Comparison of ENCODE assay signal across 15 mouse cellular contexts in genomic region chr14:25742943-25743342, GRCm38 (mm10).
"Had no signal": no experiment of that assay in that cellular context is flagged by ENCODE, and none has a peak within 500 bp of the region (broad histone marks: within the 10 kb centered on the region; RNA-seq: fewer than 3 reads in every experiment).

No protein-coding gene starts in this region.

- H3K27ac ChIP-seq: kidney, embryonic 15.5 days; limb, embryonic 12.5 days; liver, embryonic 14.5 days; macrophage; midbrain, embryonic 15.5 days; neural tube, embryonic 12.5 days had no signal

- DNase-seq: kidney, postnatal 14 days; layer of hippocampus, postnatal 36 days; liver; lung, adult 2 months; thymus, adult 18-20 months; thymus, postnatal 14 days had no signal

- ATAC-seq: lung, postnatal 0 days; midbrain, embryonic 15.5 days had no signal

- H3K4me3 ChIP-seq: kidney, embryonic 15.5 days; limb, embryonic 12.5 days; megakaryocyte, embryonic 14.5 days; midbrain, embryonic 15.5 days; neural tube, embryonic 12.5 days had no signal

- H3K9me3 ChIP-seq: kidney, embryonic 15.5 days; limb, embryonic 12.5 days; midbrain, embryonic 15.5 days; neural tube, embryonic 12.5 days had no signal

- H3K27me3 ChIP-seq: kidney, embryonic 15.5 days; limb, embryonic 12.5 days; midbrain, embryonic 15.5 days; neural tube, embryonic 12.5 days had no signal

- H3K4me2 ChIP-seq: kidney, embryonic 15.5 days; limb, embryonic 12.5 days; midbrain, embryonic 11.5 days; midbrain, embryonic 15.5 days; neural tube, embryonic 12.5 days had no signal

- H3K9ac ChIP-seq: kidney, embryonic 15.5 days; limb, embryonic 12.5 days; liver, embryonic 14.5 days; midbrain, embryonic 15.5 days; neural tube, embryonic 12.5 days had no signal

- H3K36me3 ChIP-seq: midbrain, embryonic 15.5 days had no signal
